Mouse (Mus musculus): ENCODE measurements around the gene P2ry2. TPM values are rescaled to one million over a fixed set of nuclear protein-coding genes. Genes with fewer than 3 reads are reported as not detected.

The P2ry2 gene
- total RNA-seq, 2 experiments from 2014 or later: 30.7 to 32.7 TPM

- no peak for DNase-seq (ENCODE audit: low spot score)
Observed at GRCm38 (mm10) chr7:101027623-101028443, 15.2 kb upstream of the P2ry2 start.

GRCm38 (mm10) chr7:101026836-101027235 is 14.2 kb upstream of the P2ry2 start:
- no peak for DNase-seq (ENCODE audit: low spot score)

GRCm38 (mm10) chr7:101017492-101017891 is 4.8 kb upstream of the P2ry2 start:
- no peak for DNase-seq (ENCODE audit: low spot score)

- peak; percentile 86 for DNase-seq (ENCODE audit: low spot score)
Observed at GRCm38 (mm10) chr7:101017021-101017461, 4.4 kb upstream of the P2ry2 start.

- DNase-seq (ENCODE audit: low spot score): no peak
Observed at GRCm38 (mm10) chr7:101014985-101015384, 2.3 kb upstream of the P2ry2 start.

- DNase-seq (ENCODE audit: low spot score): no peak
Observed at GRCm38 (mm10) chr7:101014041-101014440, 1.4 kb upstream of the P2ry2 start.

GRCm38 (mm10) chr7:101011681-101012367 is 842 bp downstream of the P2ry2 start:
- DNase-seq (ENCODE audit: low spot score): peak; percentile 82

- DNase-seq (ENCODE audit: low spot score): no peak
Observed at GRCm38 (mm10) chr7:101010741-101011140, 1.9 kb downstream of the P2ry2 start.

GRCm38 (mm10) chr7:101006201-101006600 is 6.5 kb downstream of the P2ry2 start:
- no peak for DNase-seq (ENCODE audit: low spot score)

GRCm38 (mm10) chr7:101005119-101005518 is 7.5 kb downstream of the P2ry2 start:
- no peak for DNase-seq (ENCODE audit: low spot score)

- no peak for DNase-seq (ENCODE audit: low spot score)
Observed at GRCm38 (mm10) chr7:101003442-101004326, 9.0 kb downstream of the P2ry2 start.

- DNase-seq (ENCODE audit: low spot score): peak; percentile 78
Observed at GRCm38 (mm10) chr7:101002274-101002673, 10.4 kb downstream of the P2ry2 start.

GRCm38 (mm10) chr7:100999623-101000022 is 13.0 kb downstream of the P2ry2 start:
- DNase-seq (ENCODE audit: low spot score): no peak

- no peak for DNase-seq (ENCODE audit: low spot score)
Observed at GRCm38 (mm10) chr7:100998578-100998960, 14.1 kb downstream of the P2ry2 start.

GRCm38 (mm10) chr7:100997951-100998577 is 14.6 kb downstream of the P2ry2 start:
- no peak for DNase-seq (ENCODE audit: low spot score)

- no peak for DNase-seq (ENCODE audit: low spot score)
Observed at GRCm38 (mm10) chr7:100997215-100997614, 15.5 kb downstream of the P2ry2 start.

GRCm38 (mm10) chr7:100995951-100996350 is 16.7 kb downstream of the P2ry2 start:
- no peak for DNase-seq (ENCODE audit: low spot score)

- peak; percentile 55 for DNase-seq (ENCODE audit: low spot score)
Observed at GRCm38 (mm10) chr7:100995260-100995864, 17.3 kb downstream of the P2ry2 start.

GRCm38 (mm10) chr7:100993166-100993565 is 19.5 kb downstream of the P2ry2 start:
- peak; percentile 86 for DNase-seq (ENCODE audit: low spot score)

GRCm38 (mm10) chr7:100991972-100992371 is 20.7 kb downstream of the P2ry2 start:
- DNase-seq (ENCODE audit: low spot score): no peak
